Mouse (Mus musculus): ENCODE results near the gene Carmil2. TPM values are rescaled to one million over a fixed set of nuclear protein-coding genes. Genes with fewer than 3 reads are reported as not detected.

Carmil2 gene
- polyA plus RNA-seq, 1 experiment from 2014 or later: 3.9 TPM

DNA sequence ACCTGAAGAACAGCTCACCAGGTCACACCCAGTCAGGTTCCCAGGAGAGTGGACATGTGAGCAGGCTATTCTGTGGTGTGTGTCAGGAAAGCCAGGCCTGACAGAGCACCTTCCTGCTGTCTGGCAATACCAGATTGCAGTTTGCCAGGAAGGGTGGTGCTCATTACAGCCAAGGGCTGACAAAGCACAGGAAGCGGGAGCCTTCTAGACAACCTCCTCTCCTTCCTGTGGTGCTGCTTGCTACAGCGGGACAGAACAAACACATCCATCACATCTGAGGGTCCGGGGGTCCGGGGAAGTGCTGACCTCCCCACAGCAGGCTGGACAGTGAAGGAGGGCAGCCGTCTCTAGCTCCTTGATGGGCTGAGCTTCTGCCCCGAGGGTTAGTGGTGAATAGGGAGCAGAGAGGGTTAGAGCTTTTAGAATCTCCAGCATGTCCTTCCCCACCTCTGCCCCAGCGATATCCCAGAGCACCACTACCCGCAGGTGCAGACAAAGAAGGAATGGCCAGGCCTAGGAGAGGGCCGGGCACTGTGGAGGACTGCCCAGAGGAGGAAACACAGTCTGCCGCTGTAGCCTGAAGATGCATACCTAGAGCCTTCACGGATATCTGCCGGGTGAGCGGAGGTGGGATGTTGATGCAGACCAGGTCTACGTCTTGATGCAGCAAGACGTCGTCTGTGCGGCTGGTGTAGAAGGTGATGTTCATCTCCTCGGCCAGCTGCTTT, 41.5 kb downstream of the Carmil2 start:
- DNase-seq (ENCODE audit: low spot score) (no peak), ATAC-seq (ENCODE audit: low FRiP score) (no peak)
- no peak overlapping the region for H3K4me3 ChIP-seq (ENCODE audit: low read depth, low read length)
- H3K36me3 ChIP-seq (ENCODE audit: control insufficient read depth, insufficient read depth, low read length): no peaks in the 10 kb centered on the region
- H3K27me3 ChIP-seq (ENCODE audit: control insufficient read depth, insufficient read depth, low read length): no peaks in the 10 kb centered on the region
- no peaks in the 10 kb centered on the region for H3K9me3 ChIP-seq (ENCODE audit: control insufficient read depth, low read length)
- H3K27ac ChIP-seq (ENCODE audit: low read depth, low read length): no peak overlapping the region
- no peak overlapping the region for H3K4me2 ChIP-seq (replicated peaks; ENCODE audit: low read depth, low read length)
- H3K4me1 ChIP-seq (replicated peaks; ENCODE audit: control insufficient read depth, insufficient read depth, low read length): no peaks in the 10 kb centered on the region
- WGBS: 86% methylated on average over 18 of the region's 18 CpGs
- H3K9ac ChIP-seq (ENCODE audit: low read depth, low read length): no peak overlapping the region

DNA sequence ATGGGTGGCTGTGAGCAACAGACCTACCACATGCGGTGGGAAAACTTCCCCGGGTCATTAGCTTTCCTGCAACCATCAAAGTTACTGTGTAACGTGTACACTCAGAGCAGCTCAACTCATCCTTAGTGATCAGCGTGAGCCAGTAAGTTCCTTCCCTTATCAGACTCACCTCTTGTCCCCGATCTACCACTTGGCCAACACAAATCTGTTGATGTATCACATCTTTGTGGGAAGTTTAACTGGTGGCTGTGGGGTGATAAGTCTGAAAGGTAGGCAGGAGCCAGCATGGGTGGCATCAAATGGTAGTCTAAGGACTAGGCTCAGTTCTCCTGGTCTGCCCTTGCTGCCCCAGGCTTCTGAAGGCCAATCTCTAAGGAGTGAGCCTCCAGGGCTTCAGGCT, 46.1 kb downstream of the Carmil2 start:
- no peak overlapping the region for H3K9ac ChIP-seq (ENCODE audit: low read depth, low read length)
- WGBS: 93% methylated on average over 5 of the region's 5 CpGs
- no peak for ATAC-seq (ENCODE audit: low FRiP score)
- no peaks in the 10 kb centered on the region for H3K9me3 ChIP-seq (ENCODE audit: control insufficient read depth, low read length)
- H3K4me2 ChIP-seq (replicated peaks; ENCODE audit: low read depth, low read length): no peak overlapping the region
- H3K36me3 ChIP-seq (ENCODE audit: control insufficient read depth, insufficient read depth, low read length): no peaks in the 10 kb centered on the region
- no peaks in the 10 kb centered on the region for H3K27me3 ChIP-seq (ENCODE audit: control insufficient read depth, insufficient read depth, low read length)
- DNase-seq (ENCODE audit: low spot score): no peak
- H3K4me3 ChIP-seq (ENCODE audit: low read depth, low read length): no peak overlapping the region
- no peak overlapping the region for H3K27ac ChIP-seq (ENCODE audit: low read depth, low read length)
- H3K4me1 ChIP-seq (replicated peaks; ENCODE audit: control insufficient read depth, insufficient read depth, low read length): no peaks in the 10 kb centered on the region

DNA sequence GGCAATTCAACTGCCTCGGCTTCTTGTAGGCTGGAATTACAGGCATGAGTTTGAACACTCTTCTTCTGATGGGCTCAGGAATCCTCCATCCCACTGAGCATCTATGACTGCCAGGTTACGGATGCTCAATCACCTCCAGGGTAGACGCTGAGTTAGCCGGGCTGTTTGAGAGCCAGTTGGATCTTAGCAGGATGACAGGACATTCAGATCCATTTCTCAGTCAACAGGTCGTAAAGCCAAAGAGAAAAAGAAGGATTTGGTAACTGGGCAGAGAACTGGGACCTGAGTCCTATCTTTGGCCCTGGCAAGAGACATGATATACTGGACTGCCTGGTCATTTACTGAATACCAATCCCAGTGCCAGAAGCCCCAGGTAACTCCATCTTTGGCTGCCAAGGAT, 53.1 kb downstream of the Carmil2 start:
- no peak for ATAC-seq (ENCODE audit: low FRiP score)
- no peaks in the 10 kb centered on the region for H3K4me1 ChIP-seq (replicated peaks; ENCODE audit: control insufficient read depth, insufficient read depth, low read length)

DNA sequence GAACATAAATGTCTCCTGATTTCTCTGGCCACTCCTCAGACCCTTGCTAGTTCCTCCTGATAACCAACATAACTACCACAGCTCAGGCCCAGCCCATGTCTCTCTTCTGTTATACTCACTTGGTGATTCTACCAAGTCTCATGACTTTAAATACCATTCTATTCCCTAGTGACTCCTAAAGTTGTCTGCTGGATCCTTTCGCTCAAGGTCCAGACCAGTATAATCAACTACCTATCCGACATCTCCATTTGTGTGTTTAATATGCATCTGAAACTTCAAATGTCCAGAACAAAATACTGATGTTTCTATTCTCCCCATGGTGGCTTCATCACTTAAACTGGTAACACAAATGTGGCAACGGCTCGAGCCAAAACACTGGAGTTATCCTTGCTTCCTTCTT, 57.2 kb downstream of the Carmil2 start:
- no peaks in the 10 kb centered on the region for H3K9me3 ChIP-seq (ENCODE audit: control insufficient read depth, low read length)
- DNase-seq (ENCODE audit: low spot score) (no peak), ATAC-seq (ENCODE audit: low FRiP score) (no peak)
- no peak overlapping the region for H3K9ac ChIP-seq (ENCODE audit: low read depth, low read length)
- no peak overlapping the region for H3K4me2 ChIP-seq (replicated peaks; ENCODE audit: low read depth, low read length)
- H3K36me3 ChIP-seq (ENCODE audit: control insufficient read depth, insufficient read depth, low read length): no peaks in the 10 kb centered on the region
- H3K4me1 ChIP-seq (replicated peaks; ENCODE audit: control insufficient read depth, insufficient read depth, low read length): no peaks in the 10 kb centered on the region
- H3K27me3 ChIP-seq (ENCODE audit: control insufficient read depth, insufficient read depth, low read length): no peaks in the 10 kb centered on the region
- no peak overlapping the region for H3K4me3 ChIP-seq (ENCODE audit: low read depth, low read length)
- WGBS: 93% methylated on average over 4 of the region's 4 CpGs
- H3K27ac ChIP-seq (ENCODE audit: low read depth, low read length): no peak overlapping the region

More for the DNA sequence above, 53.1 kb downstream of the Carmil2 start:
- Histone ChIP-seq H3K4me2 (replicated peaks; ENCODE audit: low read depth, low read length) (no peak overlapping the region), H3K27me3 (ENCODE audit: control insufficient read depth, insufficient read depth, low read length) (no peaks in the 10 kb centered on the region), H3K27ac (ENCODE audit: low read depth, low read length) (no peak overlapping the region), H3K9ac (ENCODE audit: low read depth, low read length) (no peak overlapping the region), H3K36me3 (ENCODE audit: control insufficient read depth, insufficient read depth, low read length) (no peaks in the 10 kb centered on the region), H3K9me3 (ENCODE audit: control insufficient read depth, low read length) (no peaks in the 10 kb centered on the region), H3K4me3 (ENCODE audit: low read depth, low read length) (no peak overlapping the region)
- no peak for DNase-seq (ENCODE audit: low spot score)
- 93% methylated on average over 5 of the region's 5 CpGs for WGBS

Other genes with a start within 250 kb of the Carmil2 start
- 206 and 218 TPM in 2 replicates for gene Tppp3, start 214.7 kb upstream of the Carmil2 start, polyA plus RNA-seq (2014; fragmentation: Nextera tagmentation; extraction: Ambion mirVana)
- 19.0 and 19.7 TPM in 2 replicates for gene Zdhhc1, start 189.4 kb upstream of the Carmil2 start, polyA plus RNA-seq (2014; fragmentation: Nextera tagmentation; extraction: Ambion mirVana)
- gene Hsd11b2, start 167.5 kb upstream of the Carmil2 start, polyA plus RNA-seq (2014; fragmentation: Nextera tagmentation; extraction: Ambion mirVana): 19.6 and 21.1 TPM in 2 replicates
- 141 and 155 TPM in 2 replicates for gene Atp6v0d1, start 120.2 kb upstream of the Carmil2 start, polyA plus RNA-seq (2014; fragmentation: Nextera tagmentation; extraction: Ambion mirVana)
- gene Ripor1, start 81.0 kb upstream of the Carmil2 start, polyA plus RNA-seq (2014; fragmentation: Nextera tagmentation; extraction: Ambion mirVana): 11.8 and 12.4 TPM in 2 replicates
- gene Ctcf, start 49.7 kb upstream of the Carmil2 start, polyA plus RNA-seq (2014; fragmentation: Nextera tagmentation; extraction: Ambion mirVana): 115 and 121 TPM in 2 replicates
- gene Agrp, start 48.9 kb upstream of the Carmil2 start, polyA plus RNA-seq (2014; fragmentation: Nextera tagmentation; extraction: Ambion mirVana): 0.68 and 2.1 TPM in 2 replicates
- gene Acd, start 14.8 kb downstream of the Carmil2 start, polyA plus RNA-seq (2014; fragmentation: Nextera tagmentation; extraction: Ambion mirVana): 70.0 and 74.1 TPM in 2 replicates
- gene Pard6a, start 14.9 kb downstream of the Carmil2 start, polyA plus RNA-seq (2014; fragmentation: Nextera tagmentation; extraction: Ambion mirVana): 25.9 and 26.8 TPM in 2 replicates
- gene 4933405L10Rik, start 21.4 kb downstream of the Carmil2 start, polyA plus RNA-seq (2014; fragmentation: Nextera tagmentation; extraction: Ambion mirVana): 0.31 TPM in 1 of 2 replicates, not detected in the other
- 26.4 and 27.9 TPM in 2 replicates for gene Enkd1, start 21.9 kb downstream of the Carmil2 start, polyA plus RNA-seq (2014; fragmentation: Nextera tagmentation; extraction: Ambion mirVana)
- 38.3 and 41.6 TPM in 2 replicates for gene Gfod2, start 72.4 kb downstream of the Carmil2 start, polyA plus RNA-seq (2014; fragmentation: Nextera tagmentation; extraction: Ambion mirVana)
- gene Ranbp10, start 141.1 kb downstream of the Carmil2 start, polyA plus RNA-seq (2014; fragmentation: Nextera tagmentation; extraction: Ambion mirVana): 13.7 and 17.8 TPM in 2 replicates
- 1.2 and 1.4 TPM in 2 replicates for gene Tsnaxip1, start 141.5 kb downstream of the Carmil2 start, polyA plus RNA-seq (2014; fragmentation: Nextera tagmentation; extraction: Ambion mirVana)
- 55.4 TPM in 2 replicates for gene Cenpt, start 167.0 kb downstream of the Carmil2 start, polyA plus RNA-seq (2014; fragmentation: Nextera tagmentation; extraction: Ambion mirVana)
- 60.5 and 66.7 TPM in 2 replicates for gene Thap11, start 168.9 kb downstream of the Carmil2 start, polyA plus RNA-seq (2014; fragmentation: Nextera tagmentation; extraction: Ambion mirVana)
- 256 and 278 TPM in 2 replicates for gene Nutf2, start 174.3 kb downstream of the Carmil2 start, polyA plus RNA-seq (2014; fragmentation: Nextera tagmentation; extraction: Ambion mirVana)
- gene Edc4, start 194.6 kb downstream of the Carmil2 start, polyA plus RNA-seq (2014; fragmentation: Nextera tagmentation; extraction: Ambion mirVana): 31.9 and 32.6 TPM in 2 replicates
- gene Nrn1l, start 207.3 kb downstream of the Carmil2 start, polyA plus RNA-seq (2014; fragmentation: Nextera tagmentation; extraction: Ambion mirVana): not detected in 2 replicates
- 11.1 and 12.5 TPM in 2 replicates for gene Pskh1, start 214.2 kb downstream of the Carmil2 start, polyA plus RNA-seq (2014; fragmentation: Nextera tagmentation; extraction: Ambion mirVana)
- 0.81 and 1.3 TPM in 2 replicates for gene Ctrl, start 247.6 kb downstream of the Carmil2 start, polyA plus RNA-seq (2014; fragmentation: Nextera tagmentation; extraction: Ambion mirVana)